ENCODE assay signal across 8 mouse cellular contexts in genomic region chr6:58610760-58611654, GRCm38 (mm10). TPM values are rescaled to one million over a fixed set of nuclear protein-coding genes. Genes with fewer than 3 reads are reported as not detected.
DNase-seq lines count a peak whose midpoint lies in the region; ATAC-seq lines count a peak whose summit lies in the region.

No protein-coding gene starts in this region.

- no peak for DNase-seq in heart, adult 18-20 months
- peak; percentile 20 for DNase-seq in R1 (ENCODE audit: low read depth, low spot score)
- DNase-seq in urinary bladder, postnatal 25 days (ENCODE audit: low spot score) = no peak
- no peak for DNase-seq in spleen, postnatal 10 days (ENCODE audit: low spot score in 2 of 2)
- no peak for DNase-seq in Muller cell, postnatal 12 days (ENCODE audit: inconsistent ontology term)

- no peaks in the 10 kb centered on the region for H3K9me3 ChIP-seq in heart, embryonic 13.5 days
- 0 out of 2 replicates have a peak, but pooled peaks cover 2% of the 10 kb centered on the region for H3K9me3 ChIP-seq in liver, embryonic 16.5 days (replicated peaks; ENCODE audit: control insufficient read depth, low read length)

- no peaks in the 10 kb centered on the region for H3K4me1 ChIP-seq in heart, embryonic 13.5 days
- H3K4me1 ChIP-seq in liver, embryonic 16.5 days (ENCODE audit: control insufficient read depth, low read depth, low read length) = peaks cover 8% of the 10 kb centered on the region

- no peak overlapping the region for H3K9ac ChIP-seq in heart, embryonic 13.5 days
- H3K9ac ChIP-seq in liver, embryonic 16.5 days (ENCODE audit: low read depth, low read length) = no peak overlapping the region

- 61% methylated on average over 4 of the region's 4 CpGs for WGBS in heart, embryonic 13.5 days
- WGBS in liver, embryonic 16.5 days (ENCODE audit: insufficient replicate concordance) = 59% methylated on average over 4 of the region's 4 CpGs

- H3K27ac ChIP-seq in heart, embryonic 13.5 days (replicated peaks) = no peak overlapping the region
- H3K27ac ChIP-seq in liver, embryonic 16.5 days (ENCODE audit: low read length) = no peak overlapping the region

- no peak overlapping the region for H3K4me2 ChIP-seq in heart, embryonic 13.5 days
- H3K4me2 ChIP-seq in liver, embryonic 16.5 days (ENCODE audit: low read depth, low read length) = no peak overlapping the region

- no peaks in the 10 kb centered on the region for H3K36me3 ChIP-seq in heart, embryonic 13.5 days
- no peaks in the 10 kb centered on the region for H3K36me3 ChIP-seq in liver, embryonic 16.5 days (ENCODE audit: control insufficient read depth, insufficient read depth)

- no peak overlapping the region for H3K4me3 ChIP-seq in heart, embryonic 13.5 days
- no peak overlapping the region for H3K4me3 ChIP-seq in liver, embryonic 16.5 days (ENCODE audit: low read depth, low read length)

- H3K27me3 ChIP-seq in heart, embryonic 13.5 days (replicated peaks) = no peaks in the 10 kb centered on the region
- H3K27me3 ChIP-seq in liver, embryonic 16.5 days (ENCODE audit: control insufficient read depth, insufficient read depth, low read depth, low read length) = no peaks in the 10 kb centered on the region

- peak; percentile 67; the same call in 1 of the 2 replicates for ATAC-seq in heart, embryonic 13.5 days (ENCODE audit: extremely low read depth, insufficient number of reproducible peaks, low FRiP score, low TSS enrichment)
- ATAC-seq in granulocyte monocyte progenitor cell, adult 5-6 weeks (replicated peaks; ENCODE audit: poor library complexity, severe bottlenecking) = peak; percentile 33; the same call in 1 of the 2 replicates
- peak; percentile 31 for ATAC-seq in liver, embryonic 16.5 days (ENCODE audit: low read depth)

RNA-seq across cellular contexts. Expression of gene Abcg2, which starts 26.7 kb away (rescaled TPM):
- 57.3 and 64.0 TPM in 2 replicates for polyA plus RNA-seq in heart, embryonic 13.5 days (2015; fragmentation: Nextera tagmentation; extraction: Ambion mirVana)
- total RNA-seq in heart, adult 18-20 months (2021) = 10 to 100 TPM; 24.4 to 32.2 TPM
- 11.5 and 26.9 TPM in 2 replicates for total RNA-seq in granulocyte monocyte progenitor cell, adult 5-6 weeks (2014; fragmentation: Nextera tagmentation)
- total RNA-seq in granulocyte monocyte progenitor cell, adult 5-6 weeks (2017) = 59.2 and 67.7 TPM in 2 replicates
- 184 and 192 TPM in 2 replicates for polyA plus RNA-seq in liver, embryonic 16.5 days (2015; fragmentation: Nextera tagmentation; extraction: Ambion mirVana)
